Mouse (Mus musculus) embryonic facial prominence, embryonic 13.5 days (tissue): ENCODE results near the gene Pip4k2b. TPM values are rescaled to one million over a fixed set of nuclear protein-coding genes. Genes with fewer than 3 reads are reported as not detected.
A peak's percentile ranks its signal among the peaks of the same experiment; 100 is the strongest.
"Not testable (repeated sequence)": the region's sequence is repeated elsewhere in the genome, so short reads cannot be mapped to it uniquely, and the experiment has no call there.

Experiments
- ATAC-seq: fragments of 200-750 bp; cut with Nextera tagmentation; 2 replicates; pipeline ENCODE4 v1.8.0; 2017; ENCODE audit warnings: low read depth; ENCODE audit not compliant: insufficient number of reproducible peaks, insufficient read depth, low FRiP score, low TSS enrichment
- H3K27ac ChIP-seq: fragments of 300-500 bp; sonication (generic); 2 replicates; pipeline ENCODE4 v1.5.1; 2015; ENCODE audit warnings: moderate library complexity, mild to moderate bottlenecking, inconsistent platforms
- H3K27me3 ChIP-seq: fragments of 300-500 bp; sonication (generic); 2 replicates; pipeline ENCODE4 v1.6.1; 2015; ENCODE audit warnings: mild to moderate bottlenecking, inconsistent platforms
- H3K36me3 ChIP-seq: fragments of 300-500 bp; sonication (generic); 2 replicates; pipeline ENCODE4 v1.6.1; 2015; ENCODE audit warnings: mild to moderate bottlenecking, inconsistent platforms
- H3K4me1 ChIP-seq: fragments of 300-500 bp; sonication (generic); 2 replicates; pipeline ENCODE4 v1.6.1; 2015; ENCODE audit warnings: inconsistent platforms
- H3K4me2 ChIP-seq: fragments of 300-500 bp; sonication (generic); 2 replicates; pipeline ENCODE4 v1.6.1; 2015; ENCODE audit warnings: moderate library complexity, mild to moderate bottlenecking, inconsistent platforms
- H3K4me3 ChIP-seq: fragments of 300-500 bp; sonication (generic); 2 replicates; pipeline ENCODE4 v1.5.1; 2015; ENCODE audit warnings: mild to moderate bottlenecking, inconsistent platforms
- H3K9ac ChIP-seq: fragments of 300-500 bp; sonication (generic); 2 replicates; pipeline ENCODE4 v1.6.1; 2015; ENCODE audit warnings: mild to moderate bottlenecking, inconsistent platforms
- H3K9me3 ChIP-seq: fragments of 300-500 bp; sonication (generic); 2 replicates; pipeline ENCODE4 v1.6.1; 2016; ENCODE audit warnings: inconsistent platforms
- WGBS: fragments of 180-500 bp; shearing (Covaris S2); methylation state at CpG from one replicate; pipeline ENCODE4 v1.1.7; 2015; ENCODE audit warnings: mixed read lengths; 5-methylcytosine and 5-hydroxymethylcytosine counted together
- polyA plus RNA-seq: library from polyadenylated mRNA; unstranded; fragments of >200 nt; fragmentation: Nextera tagmentation; extraction: Ambion mirVana; gene quantifications from 2 replicates; pipeline ENCODE4 v1.2.1, GENCODE M21; 2015

Gene Pip4k2b
- polyA plus RNA-seq, 1 experiment from 2014 or later, result 3.1 TPM

DNA sequence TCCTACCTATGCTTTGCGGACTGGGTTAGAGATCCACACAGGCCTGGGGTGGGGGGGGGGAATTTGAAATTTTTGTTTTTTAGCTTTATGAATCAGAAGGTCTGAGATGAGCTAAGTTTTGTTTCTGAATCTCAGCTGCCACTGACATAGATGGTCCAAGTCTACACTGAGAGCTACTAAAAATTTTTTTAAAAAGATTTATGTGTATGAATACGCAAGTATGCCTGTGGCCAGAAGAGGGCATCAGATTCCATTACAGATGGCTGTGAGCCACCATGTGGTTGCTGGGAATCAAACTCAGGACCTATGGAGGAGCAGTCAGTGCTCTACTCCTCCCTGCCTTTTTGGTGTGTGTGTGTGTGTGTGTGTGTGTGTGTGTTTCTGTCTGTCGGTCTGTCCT is 30.1 kb downstream of the Pip4k2b start:
- 0 out of 2 replicates have a peak, but pooled peaks cover 4% of the 10 kb centered on the region for H3K9me3 ChIP-seq
- WGBS, result 92% methylated on average over 3 of the region's 3 CpGs
- no peak overlapping the region for H3K27ac ChIP-seq
- peaks cover 76% of the 10 kb centered on the region for H3K36me3 ChIP-seq
- no peak overlapping the region for H3K4me3 ChIP-seq
- no peaks in the 10 kb centered on the region for H3K27me3 ChIP-seq
- no peak for ATAC-seq
- no peak overlapping the region for H3K9ac ChIP-seq
- no peak overlapping the region for H3K4me2 ChIP-seq
- H3K4me1 ChIP-seq, result no peaks in the 10 kb centered on the region

DNA sequence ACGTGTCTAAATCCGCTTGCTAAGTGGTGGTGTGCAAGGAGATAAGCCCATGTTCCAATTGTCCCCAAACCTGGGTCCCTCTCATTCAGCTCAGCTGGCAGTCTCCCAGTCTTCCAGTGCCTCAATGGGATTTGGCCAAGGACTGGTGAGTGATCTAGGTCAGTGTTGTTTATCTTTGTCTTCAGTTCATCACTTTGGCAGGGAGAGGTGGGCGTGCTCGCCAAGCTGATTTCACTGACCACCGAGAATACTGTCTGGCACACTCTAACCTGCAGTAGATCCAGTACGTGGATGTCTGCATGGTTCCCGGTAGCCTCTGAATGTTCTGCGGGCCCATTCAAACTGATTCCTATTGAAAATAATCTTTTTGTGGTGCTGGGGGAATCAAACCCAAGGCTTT is 30.6 kb downstream of the Pip4k2b start:
- Histone ChIP-seq H3K9me3 (0 out of 2 replicates have a peak, but pooled peaks cover 4% of the 10 kb centered on the region), H3K4me3 (no peak overlapping the region), H3K9ac (no peak overlapping the region), H3K36me3 (peaks cover 76% of the 10 kb centered on the region), H3K27ac (no peak overlapping the region; the same call in 1 of the 2 replicates), H3K27me3 (no peaks in the 10 kb centered on the region), H3K4me2 (no peak overlapping the region), H3K4me1 (no peaks in the 10 kb centered on the region)
- WGBS, result 92% methylated on average over 8 of the region's 8 CpGs
- no peak for ATAC-seq

DNA sequence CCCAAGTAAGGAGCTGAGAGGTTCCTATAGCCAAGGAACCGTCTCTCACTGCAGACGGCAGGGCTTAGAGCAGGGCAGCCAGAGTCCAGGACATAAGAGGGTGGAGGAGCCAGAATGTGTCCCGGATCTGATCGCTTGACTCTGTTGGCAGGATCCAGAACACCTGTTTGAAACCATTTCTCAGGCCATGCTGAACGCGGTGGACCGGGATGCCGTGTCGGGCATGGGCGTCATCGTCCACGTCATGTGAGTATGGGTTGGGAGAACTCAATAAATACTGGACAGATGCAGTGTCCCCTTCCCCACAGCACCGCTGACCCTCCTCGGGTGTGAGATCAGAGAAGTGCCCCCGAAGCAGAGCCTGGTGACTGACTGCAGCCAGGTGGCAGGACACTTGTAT is 32.2 kb downstream of the Pip4k2b start:
- Histone ChIP-seq H3K9me3 (0 out of 2 replicates have a peak, but pooled peaks cover 4% of the 10 kb centered on the region), H3K4me3 (no peak overlapping the region), H3K4me2 (no peak overlapping the region), H3K27me3 (no peaks in the 10 kb centered on the region), H3K36me3 (peaks cover 74% of the 10 kb centered on the region), H3K27ac (no peak overlapping the region), H3K9ac (no peak overlapping the region), H3K4me1 (no peaks in the 10 kb centered on the region)
- 91% methylated on average over 15 of the region's 15 CpGs for WGBS
- ATAC-seq, result no peak

DNA sequence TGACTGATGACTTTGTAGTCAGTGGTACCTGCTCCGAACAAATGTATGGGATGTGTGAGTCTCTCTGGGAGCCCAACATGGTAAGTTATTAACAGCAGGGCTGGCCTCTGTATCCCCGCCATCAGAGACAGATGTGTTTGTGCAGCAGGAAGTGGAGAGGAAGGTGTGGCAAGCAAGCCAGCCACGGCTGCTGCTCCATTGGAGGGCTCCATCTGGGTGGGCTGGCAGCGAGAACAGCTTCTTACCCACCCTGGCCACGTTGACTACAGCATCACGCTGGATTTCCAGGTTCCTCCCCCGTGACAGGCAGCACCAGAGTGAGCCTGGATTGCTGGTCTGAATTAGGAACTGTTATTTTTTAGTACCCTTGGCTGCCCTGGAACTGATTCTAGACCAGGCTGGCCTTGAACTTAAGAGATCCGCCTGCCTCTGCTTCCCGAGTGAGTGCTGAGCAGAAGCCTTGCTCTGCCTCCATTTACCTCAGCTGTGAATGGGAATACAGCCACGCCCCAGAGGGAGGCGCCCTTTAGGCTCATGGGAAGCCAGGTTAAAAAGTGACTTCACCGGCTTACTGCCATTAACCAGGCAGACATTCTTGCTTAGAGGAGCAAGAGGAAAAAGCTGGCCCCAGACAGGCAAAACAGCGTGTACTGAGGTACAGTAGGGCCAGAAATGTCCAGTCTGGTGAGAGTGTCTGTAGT is 33.2 kb downstream of the Pip4k2b start:
- Histone ChIP-seq H3K4me2 (no peak overlapping the region), H3K36me3 (peaks cover 75% of the 10 kb centered on the region), H3K9me3 (0 out of 2 replicates have a peak, but pooled peaks cover 4% of the 10 kb centered on the region), H3K4me1 (no peaks in the 10 kb centered on the region), H3K27ac (no peak overlapping the region), H3K27me3 (no peaks in the 10 kb centered on the region), H3K4me3 (no peak overlapping the region), H3K9ac (no peak overlapping the region)
- 71% methylated on average over 13 of the region's 13 CpGs for WGBS
- ATAC-seq, result no peak

DNA sequence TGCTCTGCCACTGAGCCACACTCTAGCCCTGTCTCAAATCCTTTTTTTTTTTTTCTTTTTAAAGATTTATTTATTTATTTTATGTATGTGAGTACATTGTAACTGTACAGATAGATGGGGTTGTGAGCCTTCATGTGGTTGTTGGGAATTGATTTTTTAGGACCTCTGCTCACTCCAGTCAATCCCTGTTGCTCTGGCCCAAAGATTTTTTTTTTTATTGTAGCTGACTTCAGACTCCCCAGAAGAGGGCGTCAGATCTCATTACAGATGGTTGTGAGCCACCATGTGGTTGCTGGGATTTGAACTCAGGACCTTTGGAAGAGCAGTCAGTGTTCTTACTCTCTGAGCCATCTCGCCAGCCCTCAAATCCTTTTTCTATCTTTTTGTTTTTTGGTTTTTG is 34.4 kb downstream of the Pip4k2b start:
- not testable (repeated sequence) for H3K4me3 ChIP-seq, H3K27ac ChIP-seq, H3K4me2 ChIP-seq, H3K27me3 ChIP-seq, H3K4me1 ChIP-seq, ATAC-seq, H3K9ac ChIP-seq, H3K9me3 ChIP-seq
- H3K36me3 ChIP-seq, result peaks cover 74% of the 10 kb centered on the region
- 76% methylated on average over 2 of the region's 2 CpGs for WGBS

DNA sequence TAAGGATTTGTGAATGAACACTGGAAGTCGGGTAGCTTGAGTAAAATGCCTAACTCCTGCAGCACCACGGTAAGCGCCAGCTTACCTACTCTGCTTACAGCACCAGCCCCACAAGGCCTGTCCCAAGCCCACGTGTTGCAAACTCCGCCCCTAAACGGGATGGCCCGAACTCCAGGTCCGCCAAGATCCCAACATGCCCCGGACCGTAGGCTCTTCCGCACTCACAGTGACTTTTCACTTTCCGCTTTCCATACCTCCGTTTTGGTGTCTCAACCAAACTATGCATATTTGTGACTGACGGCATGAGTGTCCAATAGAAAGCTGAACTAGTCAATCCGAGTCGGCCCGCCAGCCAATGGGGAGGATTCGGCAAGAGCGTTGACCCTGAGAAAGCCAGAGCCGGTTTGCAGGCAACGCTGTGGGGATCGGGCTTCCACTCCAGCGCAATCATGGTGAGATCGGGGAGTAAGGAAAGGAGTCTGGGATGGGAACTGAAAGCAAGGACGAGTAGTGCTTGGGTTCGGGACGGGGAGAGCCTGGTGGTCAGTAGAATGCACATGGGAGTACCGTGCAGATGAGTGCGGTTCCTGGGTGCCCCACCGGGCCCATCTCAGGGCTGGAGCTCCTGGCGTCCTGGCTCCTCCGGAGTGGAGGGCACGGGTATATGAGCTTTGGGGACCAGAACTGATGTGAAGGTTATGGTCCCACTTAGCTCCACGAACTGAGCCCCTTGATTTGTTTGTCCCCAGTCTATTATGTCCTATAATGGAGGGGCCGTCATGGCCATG is 41.3 kb downstream of the Pip4k2b start, which contains the start of gene Psmb3:
Gene Psmb3 (plus strand): TSS at position 361 of the 788 bp plus-strand sequence.
- H3K27me3 ChIP-seq, result no peaks in the 10 kb centered on the region
- H3K4me3 ChIP-seq, result peak within 1 kb of the TSS; percentile 94
- peaks cover 22% of the 10 kb centered on the region for H3K36me3 ChIP-seq
- peak; percentile 90 for ATAC-seq
- H3K27ac ChIP-seq, result peak within 1 kb of the TSS; percentile 83
- no peaks in the 10 kb centered on the region for H3K9me3 ChIP-seq
- H3K4me1 ChIP-seq, result peaks cover 29% of the 10 kb centered on the region
- H3K9ac ChIP-seq, result peak within 1 kb of the TSS; percentile 89
- H3K4me2 ChIP-seq, result peak within 1 kb of the TSS; percentile 85
- under 1% methylated on average over 35 of the region's 35 CpGs for WGBS

DNA sequence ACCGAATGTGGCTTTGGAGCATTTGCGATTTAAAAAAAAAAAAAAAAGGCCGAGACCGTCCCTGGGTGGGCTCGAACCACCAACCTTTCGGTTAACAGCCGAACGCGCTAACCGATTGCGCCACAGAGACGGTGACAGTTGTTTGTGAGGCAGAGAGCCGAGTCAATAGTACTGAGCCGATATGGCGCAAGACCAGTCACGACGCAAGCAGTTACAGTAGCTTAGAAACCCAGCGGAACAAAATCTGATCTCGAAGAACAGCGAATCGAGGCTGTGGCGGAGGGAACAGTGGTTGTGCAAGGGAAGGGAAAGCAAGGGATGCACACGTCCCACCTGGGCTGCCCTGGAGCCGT is 42.1 kb downstream of the Pip4k2b start:
- H3K4me2 ChIP-seq, result peak overlapping the region; percentile 83
- H3K4me3 ChIP-seq, result peak overlapping the region; percentile 94
- ATAC-seq, result no peak
- H3K27me3 ChIP-seq, result no peaks in the 10 kb centered on the region
- peak overlapping the region; percentile 83 for H3K27ac ChIP-seq
- H3K9me3 ChIP-seq, result no peaks in the 10 kb centered on the region
- WGBS, result under 1% methylated on average over 24 of the region's 24 CpGs
- H3K4me1 ChIP-seq, result peaks cover 38% of the 10 kb centered on the region
- peak overlapping the region; percentile 78 for H3K9ac ChIP-seq
- peaks cover 14% of the 10 kb centered on the region for H3K36me3 ChIP-seq

DNA sequence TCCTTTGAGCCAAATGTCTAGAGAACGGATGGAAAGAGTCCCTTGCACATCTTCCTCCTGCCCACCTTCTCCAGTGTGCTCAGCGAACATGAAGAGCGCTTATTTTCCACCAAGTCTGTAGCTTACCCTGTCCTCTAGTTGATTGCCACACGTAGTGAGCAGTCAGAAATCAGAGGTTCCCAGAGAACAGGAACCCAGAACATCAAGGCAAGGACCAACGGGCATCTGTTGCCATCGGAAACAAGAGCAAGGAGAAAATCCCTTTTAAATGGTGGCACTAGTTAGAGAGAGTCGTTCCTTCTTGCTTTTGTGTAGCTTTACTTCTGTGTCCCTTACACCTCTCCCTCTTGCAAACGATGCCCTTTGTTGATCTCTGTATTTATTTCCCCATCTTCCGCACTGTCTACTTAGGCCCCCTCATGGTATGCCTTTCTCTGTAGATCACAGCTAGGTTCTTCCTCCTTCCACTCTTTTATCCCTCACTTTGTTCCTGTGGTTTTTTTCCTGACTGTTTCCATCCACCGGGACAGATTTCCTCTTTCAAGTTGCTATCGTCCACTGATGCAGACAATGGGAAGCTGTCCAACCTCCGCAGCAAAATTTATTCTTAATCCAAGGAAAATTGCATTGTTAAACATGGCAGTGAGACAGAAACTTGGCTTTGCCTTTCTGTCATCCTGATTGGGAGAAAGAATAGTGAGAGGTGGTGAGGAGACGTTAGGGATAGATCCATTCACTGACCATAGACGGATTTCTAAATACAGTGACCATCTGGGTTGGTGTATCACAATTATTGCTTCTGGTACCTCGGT is 42.7 kb downstream of the Pip4k2b start:
- H3K27ac ChIP-seq, result peak overlapping the region; percentile 83; the same call in 1 of the 2 replicates
- H3K4me2 ChIP-seq, result peak overlapping the region; percentile 83
- H3K27me3 ChIP-seq, result no peaks in the 10 kb centered on the region
- peaks cover 44% of the 10 kb centered on the region for H3K4me1 ChIP-seq
- ATAC-seq, result no peak
- 52% methylated on average over 15 of the region's 15 CpGs for WGBS
- peak overlapping the region; percentile 94 for H3K4me3 ChIP-seq
- H3K36me3 ChIP-seq, result peaks cover 9% of the 10 kb centered on the region
- H3K9ac ChIP-seq, result no peak overlapping the region
- no peaks in the 10 kb centered on the region for H3K9me3 ChIP-seq

DNA sequence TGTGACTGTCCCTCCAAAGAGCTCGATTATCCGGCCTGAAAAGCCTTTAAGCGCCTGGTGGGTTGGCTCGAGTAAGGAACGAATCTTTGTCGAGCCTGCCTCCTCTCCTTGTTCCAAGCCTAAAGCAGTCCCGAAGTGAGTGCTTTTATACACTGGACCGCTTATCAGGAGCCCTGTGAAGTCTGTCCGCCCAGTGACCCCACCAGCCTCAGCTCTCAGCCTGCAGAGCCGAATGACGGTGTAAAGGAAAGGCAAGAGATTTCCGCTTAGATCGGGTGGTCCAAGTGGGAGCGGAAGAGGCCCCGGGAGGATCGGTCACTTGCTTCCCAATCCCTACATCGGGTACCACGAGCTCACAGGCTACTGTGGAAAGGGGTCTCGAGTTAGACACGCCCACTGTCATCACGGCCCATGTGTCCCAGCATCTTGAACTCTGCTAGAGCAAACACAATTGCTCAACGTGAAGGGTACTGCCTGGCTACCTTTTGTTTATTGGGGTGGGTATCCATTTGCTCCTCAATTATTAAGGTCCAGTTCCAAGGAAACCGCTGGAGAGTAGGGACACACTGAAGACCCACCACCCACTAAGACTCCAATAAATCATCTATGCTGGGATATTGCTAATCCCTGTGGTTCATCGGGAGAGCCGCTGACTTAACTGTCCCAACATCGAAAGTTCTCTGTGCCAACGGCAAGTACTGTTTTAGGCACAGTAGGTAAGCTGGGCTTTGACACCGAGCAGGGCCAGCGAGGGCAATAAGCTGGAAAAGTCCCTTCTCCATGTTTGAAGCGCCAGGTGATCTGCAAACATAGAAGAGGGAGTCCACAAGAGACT is 43.5 kb downstream of the Pip4k2b start:
- no peaks in the 10 kb centered on the region for H3K9me3 ChIP-seq
- H3K4me1 ChIP-seq, result peaks cover 52% of the 10 kb centered on the region
- peaks cover under 1% of the 10 kb centered on the region; the same call in 1 of the 2 replicates for H3K36me3 ChIP-seq
- H3K9ac ChIP-seq, result peak overlapping the region; percentile 96
- WGBS, result 16% methylated on average over 30 of the region's 30 CpGs
- H3K4me3 ChIP-seq, result peak overlapping the region; percentile 94
- H3K4me2 ChIP-seq, result peak overlapping the region; percentile 83
- peak overlapping the region; percentile 98 for H3K27ac ChIP-seq
- ATAC-seq, result no peak
- no peaks in the 10 kb centered on the region for H3K27me3 ChIP-seq

DNA sequence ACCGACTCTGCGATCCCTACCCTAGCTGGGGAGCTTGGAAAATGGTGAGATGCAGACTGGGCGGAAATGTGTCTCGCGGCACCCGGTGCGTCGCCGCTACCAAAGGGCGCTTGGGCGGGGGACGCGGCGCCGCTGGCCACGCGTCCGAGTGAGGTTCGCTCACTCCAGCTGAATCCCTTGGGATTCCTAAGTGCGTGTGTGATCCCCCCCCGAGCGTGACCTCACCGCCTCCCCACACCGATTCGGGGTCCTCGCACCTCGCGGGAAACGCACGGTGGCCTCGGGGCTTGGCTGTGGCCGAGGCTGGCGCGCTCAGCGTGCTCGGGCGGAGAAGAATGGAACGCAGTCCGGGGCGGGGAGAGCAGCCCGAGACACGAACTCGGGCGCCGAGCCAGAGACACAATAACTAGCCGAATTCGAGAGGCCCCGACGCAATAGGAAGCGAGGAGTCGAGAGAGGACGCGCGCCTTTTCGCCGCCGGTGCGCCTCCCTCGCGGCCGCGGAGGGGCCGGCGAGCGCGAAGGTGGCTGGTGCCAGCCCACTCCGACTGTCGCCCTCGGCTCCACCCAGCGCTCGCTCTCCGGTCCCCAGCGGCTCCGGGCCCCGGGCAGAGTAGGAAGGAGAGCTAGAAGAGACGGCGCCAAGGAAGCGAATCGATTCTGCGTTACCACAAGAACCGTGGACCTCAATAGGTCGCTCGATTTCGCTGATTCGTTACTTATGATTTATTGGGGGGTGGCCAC is 44.3 kb downstream of the Pip4k2b start, which contains the start of gene Pcgf2:
Gene Pcgf2 (minus strand): TSS at position 495 of the 743 bp plus-strand sequence.
- H3K9ac ChIP-seq, result peak within 1 kb of the TSS; percentile 96
- no peaks in the 10 kb centered on the region for H3K27me3 ChIP-seq
- WGBS, result under 1% methylated on average over 85 of the region's 85 CpGs
- H3K9me3 ChIP-seq, result no peaks in the 10 kb centered on the region
- peaks cover 60% of the 10 kb centered on the region for H3K4me1 ChIP-seq
- H3K36me3 ChIP-seq, result no peaks in the 10 kb centered on the region
- peak within 1 kb of the TSS; percentile 94 for H3K4me3 ChIP-seq
- peak within 1 kb of the TSS; percentile 98 for H3K27ac ChIP-seq
- H3K4me2 ChIP-seq, result peak within 1 kb of the TSS; percentile 90
- ATAC-seq, result no peak; the same call in 1 of the 2 replicates
